Mouse (Mus musculus): ENCODE measurements around the gene Rasa3. TPM values are rescaled to one million over a fixed set of nuclear protein-coding genes. Genes with fewer than 3 reads are reported as not detected.

Gene Rasa3
- polyA plus RNA-seq, 1 experiment, result 67.0 TPM

GRCm38 (mm10) chr8:13571999-13572398, 105.4 kb downstream of the Rasa3 start:
- peaks cover 61% of the 10 kb centered on the region for H3K36me3 ChIP-seq (ENCODE audit: control insufficient read depth, insufficient read depth)
- no peaks in the 10 kb centered on the region for H3K79me2 ChIP-seq (ENCODE audit: control insufficient read depth, insufficient read depth)
- H3K27me3 ChIP-seq (ENCODE audit: control insufficient read depth, insufficient read depth, insufficient read length), result no peaks in the 10 kb centered on the region
- TF ChIP-seq FOSL1 (IDR thresholded peaks at IDR 0.05; ENCODE audit: insufficient read depth, low read length, poor library complexity, severe bottlenecking) (no peak), CTCF (IDR thresholded peaks at IDR 0.05; ENCODE audit: control insufficient read depth, insufficient read depth, insufficient read length) (no peak), USF1 (IDR thresholded peaks at IDR 0.05; ENCODE audit: low read depth) (no peak)
- no peak overlapping the region for H3ac ChIP-seq (ENCODE audit: control insufficient read depth, insufficient read length, low read depth)
- no peaks in the 10 kb centered on the region for H3K79me3 ChIP-seq (ENCODE audit: low read depth)
- H3K4me3 ChIP-seq (ENCODE audit: insufficient read depth, poor library complexity, severe bottlenecking), result no peak overlapping the region

GRCm38 (mm10) chr8:13562118-13562517, 115.3 kb downstream of the Rasa3 start, which contains the start of gene 1700029H14Rik:
Gene 1700029H14Rik (minus strand): TSS chr8:13562461.
- no peaks in the 10 kb centered on the region for H3K79me2 ChIP-seq (ENCODE audit: control insufficient read depth, insufficient read depth)
- H3K27me3 ChIP-seq (ENCODE audit: control insufficient read depth, insufficient read depth, insufficient read length), result no peaks in the 10 kb centered on the region
- TF ChIP-seq MYOD1 (IDR thresholded peaks at IDR 0.05; ENCODE audit: control insufficient read depth, insufficient read length, low read depth) (no peak), CTCF (IDR thresholded peaks at IDR 0.05; ENCODE audit: control insufficient read depth, insufficient read depth, insufficient read length) (no peak), MYOG (IDR thresholded peaks at IDR 0.05; ENCODE audit: control insufficient read depth, extremely low read depth, insufficient read length) (no peak)
- no peaks in the 10 kb centered on the region for H3K79me3 ChIP-seq (ENCODE audit: low read depth)
- no peaks in the 10 kb centered on the region for H3K36me3 ChIP-seq (ENCODE audit: control insufficient read depth, insufficient read depth)
- H3K4me3 ChIP-seq (ENCODE audit: insufficient read depth, poor library complexity, severe bottlenecking), result no peak within 1 kb of the TSS
- H3ac ChIP-seq (ENCODE audit: control insufficient read depth, insufficient read length, low read depth), result no peak within 1 kb of the TSS

- no peaks in the 10 kb centered on the region for H3K27me3 ChIP-seq (ENCODE audit: control insufficient read depth, insufficient read depth, insufficient read length)
- H3K36me3 ChIP-seq (ENCODE audit: control insufficient read depth, insufficient read depth), result no peaks in the 10 kb centered on the region
- no peak overlapping the region for H3K4me3 ChIP-seq (ENCODE audit: insufficient read depth, poor library complexity, severe bottlenecking)
- no peaks in the 10 kb centered on the region for H3K79me2 ChIP-seq (ENCODE audit: control insufficient read depth, insufficient read depth)
- no peak overlapping the region for H3ac ChIP-seq (ENCODE audit: control insufficient read depth, insufficient read length, low read depth)
- no peak for TF ChIP-seq CTCF (IDR thresholded peaks at IDR 0.05; ENCODE audit: control insufficient read depth, insufficient read depth, insufficient read length)
- TF ChIP-seq MYOD1 (IDR thresholded peaks at IDR 0.05; ENCODE audit: control insufficient read depth, insufficient read length, low read depth), result no peak
- no peak for TF ChIP-seq MAX (IDR thresholded peaks at IDR 0.05)
- TF ChIP-seq CEBPB (IDR thresholded peaks at IDR 0.05; ENCODE audit: low read depth), result no peak
- no peak for TF ChIP-seq MYOG (IDR thresholded peaks at IDR 0.05; ENCODE audit: control insufficient read depth, extremely low read depth, insufficient read length)
- no peak for TF ChIP-seq FOSL1 (IDR thresholded peaks at IDR 0.05; ENCODE audit: insufficient read depth, low read length, poor library complexity, severe bottlenecking)
- no peak for TF ChIP-seq USF1 (IDR thresholded peaks at IDR 0.05; ENCODE audit: low read depth)
- H3K79me3 ChIP-seq (ENCODE audit: low read depth), result no peaks in the 10 kb centered on the region
Observed at GRCm38 (mm10) chr8:13557526-13557925, 119.9 kb downstream of the Rasa3 start.

GRCm38 (mm10) chr8:13551574-13551830, 125.9 kb downstream of the Rasa3 start:
- no peak for TF ChIP-seq MYOG (IDR thresholded peaks at IDR 0.05; ENCODE audit: control insufficient read depth, extremely low read depth, insufficient read length)
- TF ChIP-seq USF1 (IDR thresholded peaks at IDR 0.05; ENCODE audit: low read depth), result no peak
- TF ChIP-seq MYOD1 (IDR thresholded peaks at IDR 0.05; ENCODE audit: control insufficient read depth, insufficient read length, low read depth), result no peak
- no peak for TF ChIP-seq CTCF (IDR thresholded peaks at IDR 0.05; ENCODE audit: control insufficient read depth, insufficient read depth, insufficient read length)
- no peak for TF ChIP-seq MAX (IDR thresholded peaks at IDR 0.05)
- no peak for TF ChIP-seq FOSL1 (IDR thresholded peaks at IDR 0.05; ENCODE audit: insufficient read depth, low read length, poor library complexity, severe bottlenecking)
- no peak for TF ChIP-seq CEBPB (IDR thresholded peaks at IDR 0.05; ENCODE audit: low read depth)
- Histone ChIP-seq H3K4me3 (ENCODE audit: insufficient read depth, poor library complexity, severe bottlenecking) (no peak overlapping the region), H3K36me3 (ENCODE audit: control insufficient read depth, insufficient read depth) (no peaks in the 10 kb centered on the region), H3ac (ENCODE audit: control insufficient read depth, insufficient read length, low read depth) (no peak overlapping the region), H3K79me3 (ENCODE audit: low read depth) (no peaks in the 10 kb centered on the region), H3K79me2 (ENCODE audit: control insufficient read depth, insufficient read depth) (no peaks in the 10 kb centered on the region), H3K27me3 (ENCODE audit: control insufficient read depth, insufficient read depth, insufficient read length) (no peaks in the 10 kb centered on the region)

GRCm38 (mm10) chr8:13550718-13551573, 126.5 kb downstream of the Rasa3 start:
- no peaks in the 10 kb centered on the region for H3K27me3 ChIP-seq (ENCODE audit: control insufficient read depth, insufficient read depth, insufficient read length)
- no peak overlapping the region for H3K4me3 ChIP-seq (ENCODE audit: insufficient read depth, poor library complexity, severe bottlenecking)
- no peaks in the 10 kb centered on the region for H3K79me2 ChIP-seq (ENCODE audit: control insufficient read depth, insufficient read depth)
- no peak for TF ChIP-seq MYOD1 (IDR thresholded peaks at IDR 0.05; ENCODE audit: control insufficient read depth, insufficient read length, low read depth)
- no peak for TF ChIP-seq CEBPB (IDR thresholded peaks at IDR 0.05; ENCODE audit: low read depth)
- peak; percentile 73 for TF ChIP-seq CTCF (IDR thresholded peaks at IDR 0.05; ENCODE audit: control insufficient read depth, insufficient read depth, insufficient read length)
- no peaks in the 10 kb centered on the region for H3K79me3 ChIP-seq (ENCODE audit: low read depth)
- H3K36me3 ChIP-seq (ENCODE audit: control insufficient read depth, insufficient read depth), result no peaks in the 10 kb centered on the region
- H3ac ChIP-seq (ENCODE audit: control insufficient read depth, insufficient read length, low read depth), result no peak overlapping the region

GRCm38 (mm10) chr8:13548831-13549230, 128.6 kb downstream of the Rasa3 start:
- no peak overlapping the region for H3K4me3 ChIP-seq (ENCODE audit: insufficient read depth, poor library complexity, severe bottlenecking)

More at GRCm38 (mm10) chr8:13548831-13549230, 128.6 kb downstream of the Rasa3 start:
- no peaks in the 10 kb centered on the region for H3K79me3 ChIP-seq (ENCODE audit: low read depth)
- no peaks in the 10 kb centered on the region for H3K27me3 ChIP-seq (ENCODE audit: control insufficient read depth, insufficient read depth, insufficient read length)
- no peaks in the 10 kb centered on the region for H3K79me2 ChIP-seq (ENCODE audit: control insufficient read depth, insufficient read depth)
- no peaks in the 10 kb centered on the region for H3K36me3 ChIP-seq (ENCODE audit: control insufficient read depth, insufficient read depth)
- no peak overlapping the region for H3ac ChIP-seq (ENCODE audit: control insufficient read depth, insufficient read length, low read depth)
- no peak for TF ChIP-seq MYOD1 (IDR thresholded peaks at IDR 0.05; ENCODE audit: control insufficient read depth, insufficient read length, low read depth)
- TF ChIP-seq FOSL1 (IDR thresholded peaks at IDR 0.05; ENCODE audit: insufficient read depth, low read length, poor library complexity, severe bottlenecking), result no peak
- no peak for TF ChIP-seq MYOG (IDR thresholded peaks at IDR 0.05; ENCODE audit: control insufficient read depth, extremely low read depth, insufficient read length)
- TF ChIP-seq MAX (IDR thresholded peaks at IDR 0.05), result no peak
- TF ChIP-seq CTCF (IDR thresholded peaks at IDR 0.05; ENCODE audit: control insufficient read depth, insufficient read depth, insufficient read length), result no peak
- TF ChIP-seq USF1 (IDR thresholded peaks at IDR 0.05; ENCODE audit: low read depth), result no peak
- TF ChIP-seq CEBPB (IDR thresholded peaks at IDR 0.05; ENCODE audit: low read depth), result no peak
